Mouse (Mus musculus) gastrocnemius, postnatal 4 days (tissue): Measurements from ENCODE around the gene Tmsb10. TPM values are rescaled to one million over a fixed set of nuclear protein-coding genes. Genes with fewer than 3 reads are reported as not detected.

ENCODE experiments used
- DNase-seq, 2 experiments: peaks; one replicate each; pipeline ENCODE4 v3.0.0; 2021 to 2022; ENCODE audit warnings: low spot score in 2 of 2, mixed read lengths in 2 of 2
- total RNA-seq, 2 experiments: library from RNA; stranded (reverse); gene quantifications; 2 replicates each; pipeline ENCODE4 v1.2.3; 2021

Gene Tmsb10
- total RNA-seq, 2 experiments from 2014 or later: 1,063 to 1,068 TPM

GRCm38 (mm10) chr6:72914087-72914749 lies 44.3 kb downstream of the Tmsb10 start:
- DNase-seq: no peak

DNA sequence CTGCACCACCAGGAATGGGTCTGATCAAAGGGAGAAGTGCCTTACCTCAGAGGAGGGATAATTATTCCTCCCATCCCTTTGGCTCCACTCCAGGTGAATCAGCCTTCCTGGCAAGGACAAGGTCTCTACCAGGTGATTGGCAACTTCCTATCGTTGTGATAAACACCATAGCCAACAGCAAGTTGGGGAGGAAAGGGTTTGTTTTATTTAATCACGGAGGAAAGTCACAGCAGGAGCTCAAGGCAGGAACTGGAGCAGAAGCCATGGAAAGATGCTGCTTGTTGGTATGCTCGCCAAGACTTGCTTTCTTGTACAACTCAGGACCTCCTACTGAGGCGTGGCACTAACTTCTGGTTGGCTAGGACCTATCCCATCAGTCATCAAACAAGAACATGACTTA lies 47.3 kb downstream of the Tmsb10 start:
- no peak for DNase-seq

Other genes with a start within 250 kb of the Tmsb10 start
- 10 to 100 TPM; 32.9 to 34.8 TPM for gene Tcf7l1, start 169.5 kb downstream of the Tmsb10 start, total RNA-seq
- gene Kcmf1, start 58.8 kb downstream of the Tmsb10 start, total RNA-seq: 10 to 100 TPM; 74.8 to 81.2 TPM